Mouse (Mus musculus) embryonic facial prominence, embryonic 15.5 days (tissue): ENCODE results near the gene Smr2. TPM values are rescaled to one million over a fixed set of nuclear protein-coding genes. Genes with fewer than 3 reads are reported as not detected.
"Not testable (repeated sequence)": the region's sequence is repeated elsewhere in the genome, so short reads cannot be mapped to it uniquely, and the experiment has no call there.

Experiments used
- ATAC-seq: fragments of 200-750 bp; cut with Nextera tagmentation; 2 replicates; pipeline ENCODE4 v1.8.0; 2017; ENCODE audit warnings: low read depth, moderate TSS enrichment; ENCODE audit not compliant: insufficient number of reproducible peaks, low FRiP score, low TSS enrichment
- H3K27ac ChIP-seq: fragments of 300-500 bp; sonication (generic); replicated peaks from 2 replicates; pipeline ENCODE4 v1.5.1; 2015; ENCODE audit warnings: mild to moderate bottlenecking, inconsistent platforms
- H3K27me3 ChIP-seq: fragments of 300-500 bp; sonication (generic); 2 replicates; pipeline ENCODE4 v1.6.1; 2015; ENCODE audit warnings: inconsistent platforms
- H3K36me3 ChIP-seq: fragments of 300-500 bp; sonication (generic); 2 replicates; pipeline ENCODE4 v1.6.1; 2015; ENCODE audit warnings: mild to moderate bottlenecking, inconsistent platforms
- H3K4me1 ChIP-seq: fragments of 300-500 bp; sonication (generic); 2 replicates; pipeline ENCODE4 v1.6.1; 2015; ENCODE audit warnings: inconsistent platforms
- H3K4me2 ChIP-seq: fragments of 300-500 bp; sonication (generic); replicated peaks from 2 replicates; pipeline ENCODE4 v1.6.1; 2015; ENCODE audit warnings: mild to moderate bottlenecking, inconsistent platforms
- H3K4me3 ChIP-seq: fragments of 300-500 bp; sonication (generic); replicated peaks from 2 replicates; pipeline ENCODE4 v1.5.1; 2015; ENCODE audit warnings: mild to moderate bottlenecking, inconsistent platforms
- H3K9ac ChIP-seq: fragments of 300-500 bp; sonication (generic); 2 replicates; pipeline ENCODE4 v1.6.1; 2015; ENCODE audit warnings: inconsistent platforms
- H3K9me3 ChIP-seq: fragments of 300-500 bp; sonication (generic); replicated peaks from 2 replicates; pipeline ENCODE4 v1.6.1; 2016; ENCODE audit warnings: inconsistent platforms
- WGBS: fragments of 180-500 bp; shearing (Covaris S2); methylation state at CpG from one replicate; pipeline ENCODE4 v1.1.7; 2015; 5-methylcytosine and 5-hydroxymethylcytosine counted together
- polyA plus RNA-seq: library from polyadenylated mRNA; unstranded; fragments of >200 nt; fragmentation: Nextera tagmentation; extraction: Ambion mirVana; gene quantifications from 2 replicates; pipeline ENCODE4 v1.2.1, GENCODE M21; 2015

Smr2 gene
- polyA plus RNA-seq = 0.43 TPM in 1 of 2 replicates, not detected in the other

- not testable (repeated sequence) for ATAC-seq, H3K27ac ChIP-seq, H3K4me3 ChIP-seq, H3K9ac ChIP-seq, H3K4me2 ChIP-seq, H3K9me3 ChIP-seq, H3K4me1 ChIP-seq, H3K36me3 ChIP-seq, H3K27me3 ChIP-seq
Observed at GRCm38 (mm10) chr5:88086256-88086655, at the start of gene Smr2. Smr2 (plus strand) TSS chr5:88086556.

GRCm38 (mm10) chr5:88111430-88111829 is 25.1 kb downstream of the Smr2 start, which contains the start of gene Gm11116:
Gm11116 (minus strand) TSS chr5:88111530.
- WGBS = 63% methylated on average over 1 of the region's 1 CpGs
- no peak within 1 kb of the TSS for H3K27ac ChIP-seq
- no peak within 1 kb of the TSS for H3K9ac ChIP-seq
- ATAC-seq = no peak
- no peaks in the 10 kb centered on the region for H3K36me3 ChIP-seq
- no peaks in the 10 kb centered on the region for H3K27me3 ChIP-seq
- H3K4me1 ChIP-seq = no peaks in the 10 kb centered on the region
- no peak within 1 kb of the TSS for H3K4me2 ChIP-seq
- no peak within 1 kb of the TSS for H3K4me3 ChIP-seq
- H3K9me3 ChIP-seq = no peaks in the 10 kb centered on the region

GRCm38 (mm10) chr5:88153999-88154398 is 67.6 kb downstream of the Smr2 start, which contains the start of gene Gm11115:
Gm11115 (minus strand) TSS chr5:88154099.
- H3K27me3 ChIP-seq = no peaks in the 10 kb centered on the region
- no peaks in the 10 kb centered on the region for H3K4me1 ChIP-seq
- no peak within 1 kb of the TSS for H3K9ac ChIP-seq
- H3K4me3 ChIP-seq = no peak within 1 kb of the TSS
- ATAC-seq = no peak
- no peaks in the 10 kb centered on the region for H3K9me3 ChIP-seq
- no peaks in the 10 kb centered on the region for H3K36me3 ChIP-seq
- H3K4me2 ChIP-seq = no peak within 1 kb of the TSS
- H3K27ac ChIP-seq = no peak within 1 kb of the TSS

Other genes with a start within 250 kb of the Smr2 start
- 1.1 and 1.3 TPM in 2 replicates for gene Odam, start 201.5 kb upstream of the Smr2 start, polyA plus RNA-seq
- gene Csn3, start 161.0 kb upstream of the Smr2 start, polyA plus RNA-seq = 0.28 and 0.74 TPM in 2 replicates
- gene 2310003L06Rik, start 117.1 kb upstream of the Smr2 start, polyA plus RNA-seq = 0.21 TPM in 1 of 2 replicates, not detected in the other
- not detected in 2 replicates for gene Gm28434, start 117.0 kb upstream of the Smr2 start, polyA plus RNA-seq
- not detected in 2 replicates for gene Cabs1, start 107.1 kb upstream of the Smr2 start, polyA plus RNA-seq
- gene Smr3a, start 84.0 kb upstream of the Smr2 start, polyA plus RNA-seq = 0.37 and 0.38 TPM in 2 replicates
- gene Gm11116, start 25.0 kb downstream of the Smr2 start, polyA plus RNA-seq = not detected in 2 replicates
- gene Gm11115, start 67.5 kb downstream of the Smr2 start, polyA plus RNA-seq = not detected in 2 replicates
- gene Gm7714, start 182.4 kb downstream of the Smr2 start, polyA plus RNA-seq = not detected in 2 replicates
- gene Prol1, start 230.8 kb downstream of the Smr2 start, polyA plus RNA-seq = not detected in 2 replicates